Mouse (Mus musculus) gonadal fat pad, adult 2 months (tissue): ENCODE measurements around the gene Tusc2. TPM values are rescaled to one million over a fixed set of nuclear protein-coding genes. Genes with fewer than 3 reads are reported as not detected.

ENCODE experiments used
- DNase-seq: peaks from one replicate; pipeline ENCODE4 v3.0.0-alpha.2; 2012; ENCODE audit warnings: low read depth
- polyA plus RNA-seq: library from polyadenylated mRNA; depleted of rRNA; stranded (reverse); fragments of >200 nt; gene quantifications from 2 replicates; pipeline ENCODE4 v1.2.3, GENCODE M21; 2012; rRNA removed

Tusc2 gene
- polyA plus RNA-seq = 54.3 and 59.6 TPM in 2 replicates

GRCm38 (mm10) chr9:107563029-107563581 lies at the start of gene Tusc2:
TSS of gene Tusc2 (plus strand) at chr9:107563255.
- DNase-seq = no peak

GRCm38 (mm10) chr9:107514303-107514955 lies 48.6 kb upstream of the Tusc2 start:
- no peak for DNase-seq

GRCm38 (mm10) chr9:107520331-107520730 lies 42.7 kb upstream of the Tusc2 start:
- no peak for DNase-seq

- no peak for DNase-seq
Observed at GRCm38 (mm10) chr9:107521190-107521589, 41.9 kb upstream of the Tusc2 start.

GRCm38 (mm10) chr9:107521711-107522399 lies 41.2 kb upstream of the Tusc2 start:
- no peak for DNase-seq

- no peak for DNase-seq
Observed at GRCm38 (mm10) chr9:107522400-107522711, 40.7 kb upstream of the Tusc2 start.

GRCm38 (mm10) chr9:107526198-107527026 lies 36.6 kb upstream of the Tusc2 start:
- DNase-seq = no peak

- peak; percentile 98 for DNase-seq
Observed at GRCm38 (mm10) chr9:107533791-107534407, 29.2 kb upstream of the Tusc2 start, which contains the start of gene Tmem115. TSS of gene Tmem115 (plus strand) at chr9:107533945.

GRCm38 (mm10) chr9:107534408-107535202 lies 28.4 kb upstream of the Tusc2 start:
- no peak for DNase-seq

- DNase-seq = no peak
Observed at GRCm38 (mm10) chr9:107538231-107538630, 24.8 kb upstream of the Tusc2 start.

- no peak for DNase-seq
Observed at GRCm38 (mm10) chr9:107538711-107539110, 24.3 kb upstream of the Tusc2 start.

- DNase-seq = no peak
Observed at GRCm38 (mm10) chr9:107539940-107540339, 23.1 kb upstream of the Tusc2 start.

GRCm38 (mm10) chr9:107540420-107540819 lies 22.6 kb upstream of the Tusc2 start:
- no peak for DNase-seq

- DNase-seq = no peak
Observed at GRCm38 (mm10) chr9:107541005-107541404, 22.1 kb upstream of the Tusc2 start.

- peak; percentile 74 for DNase-seq
Observed at GRCm38 (mm10) chr9:107541474-107542351, 21.3 kb upstream of the Tusc2 start, which contains the start of the genes Cyb561d2 and Nprl2. TSS of gene Cyb561d2 (minus strand) at chr9:107542193. TSS of gene Nprl2 (plus strand) at chr9:107542226.

GRCm38 (mm10) chr9:107542352-107542686 lies 20.7 kb upstream of the Tusc2 start:
- DNase-seq = no peak

- no peak for DNase-seq
Observed at GRCm38 (mm10) chr9:107542721-107543120, 20.3 kb upstream of the Tusc2 start.

GRCm38 (mm10) chr9:107543299-107543698 lies 19.8 kb upstream of the Tusc2 start:
- DNase-seq = no peak

GRCm38 (mm10) chr9:107544196-107544700 lies 18.8 kb upstream of the Tusc2 start:
- no peak for DNase-seq

GRCm38 (mm10) chr9:107544729-107545128 lies 18.3 kb upstream of the Tusc2 start:
- DNase-seq = no peak
